Mouse (Mus musculus): Measurements from ENCODE around the gene 3110082I17Rik. TPM values are rescaled to one million over a fixed set of nuclear protein-coding genes. Genes with fewer than 3 reads are reported as not detected.
A peak's percentile ranks its signal among the peaks of the same experiment; 100 is the strongest.

Gene 3110082I17Rik
- polyA plus RNA-seq, 1 experiment = 16.4 TPM

GRCm38 (mm10) chr5:139384531-139384930 lies 75.8 kb downstream of the 3110082I17Rik start:
- Histone ChIP-seq H3K4me1 (ENCODE audit: control insufficient read depth, insufficient read depth, low read length) (peaks cover 55% of the 10 kb centered on the region), H3K4me3 (ENCODE audit: insufficient read depth, low read length) (no peak overlapping the region), H3K27ac (ENCODE audit: insufficient read depth, low read depth, low read length) (peak overlapping the region; percentile 31)
- no peak for TF ChIP-seq CTCF (IDR thresholded peaks at IDR 0.05; ENCODE audit: low read depth, low read length)
- TF ChIP-seq POLR2A (IDR thresholded peaks at IDR 0.05; ENCODE audit: borderline replicate concordance, low read depth, low read length) = no peak

DNA sequence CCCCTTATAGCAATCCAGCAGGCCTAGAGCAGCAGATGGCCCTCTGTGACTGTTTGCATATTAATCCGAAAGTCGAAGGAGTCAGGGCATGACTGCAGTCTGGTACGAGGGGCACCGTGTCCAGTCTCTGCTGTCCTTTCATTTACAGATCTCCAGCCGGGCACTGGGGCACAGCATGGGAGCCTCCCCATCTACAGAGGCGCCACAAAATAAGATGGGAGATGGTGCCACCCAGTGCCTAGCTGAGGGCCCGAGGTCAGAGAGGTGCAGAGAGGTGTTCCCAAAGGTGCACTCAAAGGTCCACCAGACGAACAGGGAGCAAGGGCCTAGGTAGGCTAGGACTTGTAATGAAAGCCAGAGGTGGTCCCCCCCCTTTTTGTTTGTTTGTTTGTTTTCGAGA lies 77.1 kb downstream of the 3110082I17Rik start:
- Histone ChIP-seq H3K4me1 (ENCODE audit: control insufficient read depth, insufficient read depth, low read length) (peaks cover 52% of the 10 kb centered on the region), H3K27ac (ENCODE audit: insufficient read depth, low read depth, low read length) (peak overlapping the region; percentile 96), H3K4me3 (ENCODE audit: insufficient read depth, low read length) (peak overlapping the region; percentile 72)
- TF ChIP-seq POLR2A (IDR thresholded peaks at IDR 0.05; ENCODE audit: borderline replicate concordance, low read depth, low read length) (no peak), CTCF (IDR thresholded peaks at IDR 0.05; ENCODE audit: low read depth, low read length) (no peak)

DNA sequence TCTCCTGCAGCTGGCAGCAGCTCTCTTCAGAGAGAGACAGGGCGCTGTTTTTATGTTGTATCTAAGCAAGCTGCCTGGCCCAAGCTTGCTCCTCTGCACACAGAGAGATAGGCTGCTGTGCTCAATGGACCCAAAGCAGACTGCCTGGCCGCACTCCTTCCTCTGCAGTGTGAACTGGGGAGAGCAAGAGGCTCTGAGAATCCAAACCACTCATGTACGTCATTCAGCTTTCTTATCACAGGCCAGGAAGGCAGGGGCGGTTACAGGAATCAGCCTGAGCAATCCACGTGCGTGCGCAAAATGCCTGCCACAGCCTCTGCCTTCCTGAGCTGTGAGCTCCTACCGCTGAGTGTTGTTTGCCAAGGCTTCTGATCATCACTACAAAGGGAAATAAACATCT lies 77.6 kb downstream of the 3110082I17Rik start:
- no peak for TF ChIP-seq CTCF (IDR thresholded peaks at IDR 0.05; ENCODE audit: low read depth, low read length)
- peaks cover 49% of the 10 kb centered on the region for H3K4me1 ChIP-seq (ENCODE audit: control insufficient read depth, insufficient read depth, low read length)
- peak overlapping the region; percentile 96 for H3K27ac ChIP-seq (ENCODE audit: insufficient read depth, low read depth, low read length)
- H3K4me3 ChIP-seq (ENCODE audit: insufficient read depth, low read length) = peak overlapping the region; percentile 72

DNA sequence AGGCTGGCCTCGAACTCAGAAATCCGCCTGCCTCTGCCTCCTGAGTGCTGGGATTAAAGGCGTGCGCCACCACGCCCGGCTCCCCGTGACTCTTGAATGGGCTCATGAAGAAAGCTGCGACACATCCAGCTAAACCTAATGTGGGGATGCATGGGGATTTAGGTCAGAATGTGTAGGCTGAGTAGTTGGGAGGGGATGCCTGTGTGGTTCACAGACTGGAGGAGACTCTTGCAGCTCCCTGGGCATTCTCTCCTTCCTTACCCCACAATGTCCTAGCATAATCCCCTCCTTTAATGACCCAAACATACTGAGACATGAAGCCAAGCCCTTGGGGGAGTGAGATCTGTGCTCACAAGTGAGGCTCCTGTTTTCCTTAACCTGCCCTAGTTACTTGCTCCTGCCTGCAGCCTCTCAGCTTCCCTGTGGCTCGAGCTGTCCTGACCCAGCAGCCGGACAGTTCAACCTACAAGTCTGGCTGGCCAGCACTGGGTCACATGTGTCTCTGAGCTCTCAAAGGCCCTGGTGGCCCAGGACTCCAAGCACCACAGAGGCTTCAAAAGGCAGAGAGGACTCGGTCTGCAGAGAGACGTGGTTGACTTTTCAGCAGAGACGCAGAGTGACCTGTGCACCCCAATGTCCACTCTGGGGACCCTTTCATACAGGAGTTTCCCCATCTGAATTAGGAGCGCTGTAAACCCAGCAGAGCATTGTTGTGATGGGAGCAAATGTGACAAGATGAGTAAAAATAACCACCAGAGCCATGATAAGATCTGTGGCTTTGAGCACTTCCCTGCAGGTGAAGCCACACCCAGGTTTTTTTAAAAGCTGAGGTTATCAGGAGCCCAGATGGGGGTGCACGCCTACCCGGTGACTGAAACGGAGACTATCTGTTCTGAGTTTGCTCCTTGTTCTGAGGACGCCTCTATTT lies 78.5 kb downstream of the 3110082I17Rik start:
- H3K4me1 ChIP-seq (ENCODE audit: control insufficient read depth, insufficient read depth, low read length) = peaks cover 50% of the 10 kb centered on the region
- H3K4me3 ChIP-seq (ENCODE audit: insufficient read depth, low read length) = peak overlapping the region; percentile 72
- TF ChIP-seq CTCF (IDR thresholded peaks at IDR 0.05; ENCODE audit: low read depth, low read length) (no peak), POLR2A (IDR thresholded peaks at IDR 0.05; ENCODE audit: borderline replicate concordance, low read depth, low read length) (no peak)
- peak overlapping the region; percentile 96 for H3K27ac ChIP-seq (ENCODE audit: insufficient read depth, low read depth, low read length)

GRCm38 (mm10) chr5:139380385-139381248 lies 79.7 kb downstream of the 3110082I17Rik start:
- Histone ChIP-seq H3K4me1 (ENCODE audit: control insufficient read depth, insufficient read depth, low read length) (peaks cover 60% of the 10 kb centered on the region), H3K27ac (ENCODE audit: insufficient read depth, low read depth, low read length) (peak overlapping the region; percentile 98), H3K4me3 (ENCODE audit: insufficient read depth, low read length) (peak overlapping the region; percentile 72)
- no peak for TF ChIP-seq CTCF (IDR thresholded peaks at IDR 0.05; ENCODE audit: low read depth, low read length)
- TF ChIP-seq POLR2A (IDR thresholded peaks at IDR 0.05; ENCODE audit: borderline replicate concordance, low read depth, low read length) = no peak

GRCm38 (mm10) chr5:139379771-139380384 lies 80.4 kb downstream of the 3110082I17Rik start:
- Histone ChIP-seq H3K4me3 (ENCODE audit: insufficient read depth, low read length) (peak overlapping the region; percentile 51), H3K4me1 (ENCODE audit: control insufficient read depth, insufficient read depth, low read length) (peaks cover 62% of the 10 kb centered on the region), H3K27ac (ENCODE audit: insufficient read depth, low read depth, low read length) (peak overlapping the region; percentile 98)
- TF ChIP-seq POLR2A (IDR thresholded peaks at IDR 0.05; ENCODE audit: borderline replicate concordance, low read depth, low read length) = no peak
- no peak for TF ChIP-seq CTCF (IDR thresholded peaks at IDR 0.05; ENCODE audit: low read depth, low read length)

DNA sequence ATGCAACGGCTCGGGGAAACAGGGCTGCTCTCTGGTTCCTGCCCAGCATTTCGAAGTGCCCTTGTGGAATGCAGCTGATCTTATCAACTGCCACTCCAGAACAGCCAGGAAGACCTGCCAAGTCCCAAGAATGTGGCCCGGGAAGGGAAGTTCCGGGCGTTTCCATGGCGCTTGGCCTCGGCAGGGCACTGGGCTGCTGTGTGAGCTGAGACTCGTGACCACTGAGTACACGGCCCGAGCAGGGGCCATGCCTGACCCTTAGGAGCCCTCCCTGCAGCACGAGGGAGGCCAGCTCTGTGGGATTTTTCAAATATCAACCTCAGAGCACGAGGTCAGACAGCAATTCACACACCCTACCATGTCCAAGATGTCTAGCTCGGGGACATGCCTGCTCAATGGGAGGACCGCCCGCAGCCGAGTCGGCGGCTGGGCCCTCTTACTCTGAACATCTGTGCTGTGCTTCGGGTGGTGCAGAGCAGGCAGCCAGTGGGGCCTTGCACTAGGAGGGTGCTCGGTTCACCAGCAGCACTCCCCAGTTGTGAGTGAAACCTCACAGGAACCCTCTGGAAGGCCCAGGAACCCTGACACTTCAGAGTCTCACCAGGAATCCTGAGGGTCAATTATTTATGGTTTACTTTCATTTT lies 81.2 kb downstream of the 3110082I17Rik start:
- no peak for TF ChIP-seq CTCF (IDR thresholded peaks at IDR 0.05; ENCODE audit: low read depth, low read length)
- no peak for TF ChIP-seq POLR2A (IDR thresholded peaks at IDR 0.05; ENCODE audit: borderline replicate concordance, low read depth, low read length)
- Histone ChIP-seq H3K4me1 (ENCODE audit: control insufficient read depth, insufficient read depth, low read length) (peaks cover 62% of the 10 kb centered on the region), H3K27ac (ENCODE audit: insufficient read depth, low read depth, low read length) (peak overlapping the region; percentile 98), H3K4me3 (ENCODE audit: insufficient read depth, low read length) (peak overlapping the region; percentile 51)

DNA sequence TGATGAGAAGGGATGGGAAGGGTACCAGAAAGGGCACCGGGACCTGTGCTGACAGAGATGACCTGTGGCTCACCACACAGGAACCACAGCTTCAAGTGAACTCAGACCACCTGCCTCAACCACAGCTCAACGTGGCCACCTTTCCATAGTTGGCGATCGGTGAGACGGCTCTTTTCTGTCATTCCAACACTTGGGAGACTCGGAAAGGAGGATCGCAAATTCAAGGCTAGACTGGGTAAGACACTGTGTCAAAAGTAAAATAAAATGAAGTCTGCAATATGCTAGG lies 82.1 kb downstream of the 3110082I17Rik start:
- peaks cover 61% of the 10 kb centered on the region for H3K4me1 ChIP-seq (ENCODE audit: control insufficient read depth, insufficient read depth, low read length)
- peak overlapping the region; percentile 51 for H3K4me3 ChIP-seq (ENCODE audit: insufficient read depth, low read length)
- no peak for TF ChIP-seq POLR2A (IDR thresholded peaks at IDR 0.05; ENCODE audit: borderline replicate concordance, low read depth, low read length)
- TF ChIP-seq CTCF (IDR thresholded peaks at IDR 0.05; ENCODE audit: low read depth, low read length) = no peak
- H3K27ac ChIP-seq (ENCODE audit: insufficient read depth, low read depth, low read length) = peak overlapping the region; percentile 98
